In the genomic region with DNA sequence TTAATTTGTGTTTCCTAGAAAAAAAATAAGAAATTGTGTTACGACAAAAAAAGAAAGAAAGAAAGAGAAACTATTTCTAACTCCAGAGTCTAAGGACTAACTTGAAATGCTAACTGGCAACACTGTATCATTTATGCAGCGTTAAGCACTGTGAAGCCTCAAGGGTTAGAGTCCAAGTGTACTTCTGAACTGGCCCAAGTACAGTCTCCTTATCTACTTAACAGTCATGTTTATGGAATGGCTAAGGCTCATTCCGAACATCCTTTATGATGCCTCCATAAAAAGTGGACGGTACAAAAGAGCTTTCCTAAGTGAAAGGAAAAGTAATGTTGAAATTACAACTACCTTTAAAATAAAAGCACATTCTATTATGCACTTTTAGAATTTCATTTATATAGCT, we compare ENCODE assay signal across 27 mouse cellular contexts. TPM values are rescaled to one million over a fixed set of nuclear protein-coding genes. Genes with fewer than 3 reads are reported as not detected.
DNase-seq lines count a peak whose midpoint lies in the region; ATAC-seq and TF ChIP-seq lines count a peak whose summit lies in the region.
"Had no signal": no experiment of that assay in that cellular context is flagged by ENCODE, and none has a peak within 500 bp of the region (broad histone marks: within the 10 kb centered on the region; RNA-seq: fewer than 3 reads in every experiment).

No protein-coding gene starts in this region.

- ATAC-seq in intestine, embryonic 15.5 days, result peak; percentile 95
- peak; percentile 95 for ATAC-seq in intestine, postnatal 0 days
- ATAC-seq: CD4-positive, CD25-positive, alpha-beta regulatory T cell, adult 4 months; forebrain, embryonic 14.5 days; forebrain, postnatal 0 days; hindbrain, postnatal 0 days had no signal

- no peak overlapping the region for H3K4me3 ChIP-seq in liver, adult 2 months (ENCODE audit: insufficient read depth, low read depth, low read length)
- no peak overlapping the region for H3K4me3 ChIP-seq in intestine, embryonic 15.5 days (replicated peaks)
- H3K4me3 ChIP-seq in intestine, postnatal 0 days (ENCODE audit: low read depth, low read length), result no peak overlapping the region
- H3K4me3 ChIP-seq in midbrain, embryonic 10.5 days, result no peak overlapping the region
- H3K4me3 ChIP-seq: embryonic facial prominence, embryonic 12.5 days; embryonic facial prominence, embryonic 15.5 days; gastrocnemius, adult 2 months; heart, embryonic 12.5 days; heart, embryonic 15.5 days had no signal

- no peaks in the 10 kb centered on the region for H3K27me3 ChIP-seq in liver, adult 2 months (ENCODE audit: control insufficient read depth, insufficient read depth, low read length)
- no peaks in the 10 kb centered on the region for H3K27me3 ChIP-seq in intestine, embryonic 15.5 days (replicated peaks)
- H3K27me3 ChIP-seq in intestine, postnatal 0 days (replicated peaks; ENCODE audit: control insufficient read depth, insufficient read depth, low read length), result no peaks in the 10 kb centered on the region
- no peaks in the 10 kb centered on the region for H3K27me3 ChIP-seq in midbrain, embryonic 10.5 days (ENCODE audit: low read depth, poor library complexity, severe bottlenecking)
- H3K27me3 ChIP-seq: embryonic facial prominence, embryonic 12.5 days; embryonic facial prominence, embryonic 15.5 days; heart, embryonic 12.5 days; heart, embryonic 15.5 days had no signal

- peak; percentile 10 for DNase-seq in liver, adult 2 months (ENCODE audit: extremely low read depth, low read depth, low spot score)
- DNase-seq in liver, result no peak
- no peak for DNase-seq in midbrain, embryonic 10.5 days (ENCODE audit: low spot score)
- DNase-seq in embryo, embryonic 9.5 days (ENCODE audit: extremely low spot score), result no peak
- DNase-seq: adrenal gland, adult 2 months; adrenal gland, postnatal 14 days; cerebellum, adult 11-12 months; cerebellum, adult 8-10 months; cerebellum, postnatal 10 days; cerebellum, postnatal 36 days; forebrain, postnatal 0 days; gastrocnemius, adult 2 months; gastrocnemius, postnatal 14 days; heart, adult 18-20 months; heart, postnatal 10 days; heart, postnatal 4 days had no signal

- WGBS in liver, adult 2 months, result 51% methylated on average over 4 of the region's 4 CpGs
- 64% methylated on average over 4 of the region's 4 CpGs for WGBS in intestine, embryonic 15.5 days
- 40% methylated on average over 4 of the region's 4 CpGs for WGBS in intestine, postnatal 0 days
- WGBS in midbrain, embryonic 10.5 days, result 94% methylated on average over 4 of the region's 4 CpGs

- no peaks in the 10 kb centered on the region for H3K79me2 ChIP-seq in liver, adult 2 months (ENCODE audit: control insufficient read depth, insufficient read depth, low read length)

- TF ChIP-seq CTCF in liver, adult 2 months (IDR thresholded peaks at IDR 0.05; ENCODE audit: low read depth, low read length), result no peak
- TF ChIP-seq CTCF in intestine, postnatal 0 days (IDR thresholded peaks at IDR 0.05; ENCODE audit: low read depth), result no peak

- no peak overlapping the region for H3K27ac ChIP-seq in liver, adult 2 months (replicated peaks; ENCODE audit: insufficient read depth, low read depth, low read length)
- no peak overlapping the region for H3K27ac ChIP-seq in intestine, embryonic 15.5 days
- peak overlapping the region; percentile 94; the same call in 1 of the 2 replicates for H3K27ac ChIP-seq in intestine, postnatal 0 days (ENCODE audit: low read depth, low read length)
- H3K27ac ChIP-seq in midbrain, embryonic 10.5 days (replicated peaks), result no peak overlapping the region
- H3K27ac ChIP-seq: embryonic facial prominence, embryonic 12.5 days; embryonic facial prominence, embryonic 15.5 days; gastrocnemius, adult 2 months; heart, embryonic 15.5 days; hindbrain, embryonic 14.5 days; hindbrain, postnatal 0 days had no signal

- no peaks in the 10 kb centered on the region for H3K9me3 ChIP-seq in intestine, embryonic 15.5 days
- H3K9me3 ChIP-seq in intestine, postnatal 0 days (ENCODE audit: control insufficient read depth), result no peaks in the 10 kb centered on the region
- H3K9me3 ChIP-seq in midbrain, embryonic 10.5 days (replicated peaks), result 0 out of 2 replicates have a peak, but pooled peaks cover 3% of the 10 kb centered on the region
- H3K9me3 ChIP-seq: embryonic facial prominence, embryonic 12.5 days; embryonic facial prominence, embryonic 15.5 days; heart, embryonic 15.5 days had no signal

- H3K36me3 ChIP-seq in liver, adult 2 months (ENCODE audit: control insufficient read depth, insufficient read depth, low read length), result no peaks in the 10 kb centered on the region
- H3K36me3 ChIP-seq in intestine, embryonic 15.5 days, result no peaks in the 10 kb centered on the region
- no peaks in the 10 kb centered on the region for H3K36me3 ChIP-seq in intestine, postnatal 0 days (ENCODE audit: control insufficient read depth, insufficient read depth)
- H3K36me3 ChIP-seq in midbrain, embryonic 10.5 days, result no peaks in the 10 kb centered on the region
- H3K36me3 ChIP-seq: embryonic facial prominence, embryonic 12.5 days; embryonic facial prominence, embryonic 15.5 days; heart, embryonic 12.5 days; heart, embryonic 15.5 days had no signal

- 0 out of 2 replicates have a peak overlapping the region, but pooled peaks have one; percentile 31 for H3K4me2 ChIP-seq in intestine, embryonic 15.5 days (replicated peaks)
- peak overlapping the region; percentile 54 for H3K4me2 ChIP-seq in intestine, postnatal 0 days (replicated peaks; ENCODE audit: low read depth)
- H3K4me2 ChIP-seq: embryonic facial prominence, embryonic 12.5 days; embryonic facial prominence, embryonic 15.5 days; heart, embryonic 12.5 days; heart, embryonic 15.5 days; hindbrain, embryonic 14.5 days had no signal

- TF ChIP-seq POLR2A in liver, adult 2 months (IDR thresholded peaks at IDR 0.05; ENCODE audit: extremely low read depth, insufficient read depth, low read length), result no peak

- H3K9ac ChIP-seq in liver, adult 2 months (ENCODE audit: low read depth, low read length), result no peak overlapping the region
- H3K9ac ChIP-seq in intestine, embryonic 15.5 days, result no peak overlapping the region
- no peak overlapping the region for H3K9ac ChIP-seq in intestine, postnatal 0 days (ENCODE audit: low read depth, low read length)
- H3K9ac ChIP-seq: embryonic facial prominence, embryonic 12.5 days; embryonic facial prominence, embryonic 15.5 days; forebrain, postnatal 0 days; heart, embryonic 12.5 days; heart, embryonic 15.5 days; hindbrain, embryonic 14.5 days had no signal

- H3K4me1 ChIP-seq in liver, adult 2 months (ENCODE audit: control insufficient read depth, insufficient read depth, low read length), result no peaks in the 10 kb centered on the region
- no peaks in the 10 kb centered on the region for H3K4me1 ChIP-seq in intestine, embryonic 15.5 days (replicated peaks)
- H3K4me1 ChIP-seq in intestine, postnatal 0 days (replicated peaks; ENCODE audit: control insufficient read depth, insufficient read depth, low read length), result no peaks in the 10 kb centered on the region; the same call in 1 of the 2 replicates
- peaks cover 18% of the 10 kb centered on the region for H3K4me1 ChIP-seq in midbrain, embryonic 10.5 days

RNA-seq across cellular contexts. Expression of gene Pls1, which starts 29.4 kb away (rescaled TPM):
- total RNA-seq in liver, adult 2 months (2014; rRNA removed), result 0.47 and 2.2 TPM in 2 replicates
- polyA plus RNA-seq in liver, adult 2 months (2012; rRNA removed), result 0.44 and 0.56 TPM in 2 replicates
- polyA plus RNA-seq in intestine, embryonic 15.5 days (2015; fragmentation: Nextera tagmentation; extraction: Ambion mirVana), result 88.3 and 90.4 TPM in 2 replicates
- polyA plus RNA-seq in intestine, postnatal 0 days (2015; fragmentation: Nextera tagmentation; extraction: Ambion mirVana), result 512 and 547 TPM in 2 replicates
- polyA plus RNA-seq in midbrain, embryonic 10.5 days (2016; fragmentation: Nextera tagmentation; extraction: Ambion mirVana), result 3.2 and 5.2 TPM in 2 replicates
- total RNA-seq: MEL had no signal

RNA-seq across cellular contexts. Expression of gene Atr, which starts 41.7 kb away (rescaled TPM):
- 9.8 and 12.4 TPM in 2 replicates for total RNA-seq in liver, adult 2 months (2014; rRNA removed)
- polyA plus RNA-seq in liver, adult 2 months (2012; rRNA removed), result 0.75 and 1.1 TPM in 2 replicates
- polyA plus RNA-seq in intestine, embryonic 15.5 days (2015; fragmentation: Nextera tagmentation; extraction: Ambion mirVana), result 10.4 and 12.3 TPM in 2 replicates
- 4.3 and 5.0 TPM in 2 replicates for polyA plus RNA-seq in intestine, postnatal 0 days (2015; fragmentation: Nextera tagmentation; extraction: Ambion mirVana)
- 19.4 and 20.0 TPM in 2 replicates for polyA plus RNA-seq in midbrain, embryonic 10.5 days (2016; fragmentation: Nextera tagmentation; extraction: Ambion mirVana)

Comparison
In these comparisons a context has a peak if more than half of its experiments do, and no peak if none do; other contexts are left out.
1. RNA of gene Pls1, which starts 29.4 kb away (polyA plus RNA-seq): 512 to 547 TPM in intestine, postnatal 0 days and 88.3 to 90.4 TPM in intestine, embryonic 15.5 days; 3.2 to 5.2 TPM in midbrain, embryonic 10.5 days and 0.44 to 0.56 TPM in liver, adult 2 months; every median in the first group is over 10 times any median in the second.